Mouse (Mus musculus) heart, adult 2 months (tissue): ENCODE data around the gene Pim1.

ENCODE experiments used
- CTCF ChIP-seq: fragments of 200-600 bp; IDR thresholded peaks from 2 replicates; pipeline ENCODE4 v1.8.1; 2022; ENCODE audit warnings: antibody characterized with exemption, mild to moderate bottlenecking, moderate library complexity
- EP300 ChIP-seq: fragments of 200-500 bp; IDR thresholded peaks from 2 replicates; pipeline ENCODE4 v1.6.1; 2011; ENCODE audit warnings: low read depth, low read length, control low read depth; ENCODE audit not compliant: insufficient read depth
- POLR2A ChIP-seq: fragments of 200-500 bp; IDR thresholded peaks from 2 replicates; pipeline ENCODE4 v1.6.1; 2011; ENCODE audit warnings: mild to moderate bottlenecking, low read depth, low read length, control low read depth; ENCODE audit not compliant: insufficient read depth

DNA sequence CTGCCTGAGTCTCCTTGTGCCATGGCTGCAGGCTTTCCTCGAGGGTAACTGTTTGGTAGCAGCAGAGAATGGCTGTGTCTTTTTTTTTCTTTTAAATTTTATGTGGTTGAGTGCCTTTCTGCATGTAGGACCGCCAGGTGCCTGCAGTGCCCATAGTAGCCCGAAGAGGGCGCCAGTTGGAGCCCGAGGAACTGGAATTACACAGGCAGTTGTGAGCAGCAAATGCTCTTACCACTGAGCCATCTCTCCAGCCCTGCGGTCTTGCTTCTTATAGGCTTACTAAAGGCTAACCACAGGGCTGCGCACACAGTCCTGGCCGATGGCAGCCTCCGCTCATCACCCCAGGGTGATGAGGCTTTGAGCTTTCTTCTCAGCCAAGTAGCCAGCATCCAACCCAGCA lies 40.7 kb downstream of the Pim1 start:
- TF ChIP-seq POLR2A (no peak), CTCF (peak; percentile 15; the same call in 1 of the 2 replicates), EP300 (no peak)
